Mouse (Mus musculus): ENCODE measurements around the gene Yod1.

- no peak for TF ChIP-seq CTCF (conservative IDR thresholded peaks at IDR 0.05; ENCODE audit: insufficient read depth, insufficient read length, low read depth, low read length)
- no peak for TF ChIP-seq POLR2A (IDR thresholded peaks at IDR 0.05; ENCODE audit: low read depth, low read length)
Measured at GRCm38 (mm10) chr1:130678551-130678950, 38.6 kb upstream of the Yod1 start.

All from kidney, adult 2 months (tissue).